Mouse (Mus musculus) lung, adult 18-20 months (tissue): Measurements from ENCODE around the gene Scn10a.

Source experiments
- DNase-seq, 2 experiments: peaks; one replicate each; pipeline ENCODE4 v3.0.0; 2022; ENCODE audit warnings: mixed read lengths in 2 of 2

Scn10a gene

GRCm38 (mm10) chr9:119633475-119633874 lies 85.6 kb downstream of the Scn10a start:
- DNase-seq: no peak

DNA sequence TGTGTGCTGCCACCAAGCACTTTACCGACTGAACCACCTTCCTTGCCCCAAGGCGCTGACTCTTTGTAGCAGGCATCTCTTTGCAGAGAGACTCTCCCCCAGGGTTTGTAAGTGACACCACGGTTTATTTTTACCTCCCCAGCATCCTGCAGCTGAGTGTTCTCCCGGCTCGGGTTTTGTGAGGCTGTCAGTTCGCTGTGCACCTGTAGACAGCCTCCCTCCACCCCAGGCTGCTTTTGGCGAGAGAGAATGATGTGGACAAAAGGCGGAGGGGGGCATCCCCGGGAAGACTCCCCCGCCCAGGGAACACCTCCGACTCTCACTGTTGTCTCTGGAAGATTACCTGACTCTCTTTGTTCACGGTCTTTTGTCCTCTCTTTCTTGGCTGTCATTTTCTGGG lies 86.3 kb downstream of the Scn10a start:
- DNase-seq: no peak

GRCm38 (mm10) chr9:119631899-119632533 lies 87.1 kb downstream of the Scn10a start:
- DNase-seq: no peak

GRCm38 (mm10) chr9:119631393-119631898 lies 87.7 kb downstream of the Scn10a start:
- DNase-seq: no peak

GRCm38 (mm10) chr9:119628690-119629268 lies 90.3 kb downstream of the Scn10a start:
- DNase-seq: no peak

DNA sequence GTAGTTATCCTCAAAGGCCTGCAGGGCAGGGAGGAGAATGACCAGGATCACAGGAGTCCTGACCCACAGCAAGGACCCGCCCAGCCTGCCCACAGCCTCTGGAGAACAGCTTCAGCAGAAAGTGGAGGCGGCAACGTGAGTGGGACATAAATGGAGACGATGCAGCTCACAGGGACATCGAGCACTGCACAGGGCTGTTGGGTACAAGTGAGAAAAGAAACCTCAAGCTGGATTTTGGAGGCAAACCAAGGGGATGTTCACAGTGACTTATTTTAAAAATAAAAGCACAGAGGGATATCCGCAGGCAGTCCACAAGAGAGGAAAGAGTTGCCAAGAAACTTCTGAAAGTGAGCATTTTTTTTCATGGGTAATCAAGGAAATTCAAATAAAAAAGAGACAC lies 91.9 kb downstream of the Scn10a start:
- DNase-seq: no peak

DNA sequence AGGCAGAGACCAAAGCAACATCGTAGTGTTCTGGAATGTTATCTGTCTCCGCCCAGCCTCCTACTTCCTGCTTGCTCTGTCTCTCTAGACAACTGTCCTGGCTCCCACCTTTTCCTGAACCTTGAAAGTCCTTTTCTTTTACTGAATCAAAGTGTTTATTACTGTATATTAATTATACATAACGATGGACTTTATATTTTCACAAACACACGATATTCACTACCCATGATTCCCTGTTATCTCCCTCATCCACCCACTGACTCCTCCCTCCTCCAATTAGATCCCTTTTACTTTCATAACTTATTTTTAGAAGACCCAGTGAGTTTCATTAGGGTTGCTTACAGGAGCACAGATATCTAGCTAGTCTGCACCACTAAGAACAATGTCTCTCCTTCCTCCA lies 95.0 kb downstream of the Scn10a start:
- DNase-seq: no peak

DNA sequence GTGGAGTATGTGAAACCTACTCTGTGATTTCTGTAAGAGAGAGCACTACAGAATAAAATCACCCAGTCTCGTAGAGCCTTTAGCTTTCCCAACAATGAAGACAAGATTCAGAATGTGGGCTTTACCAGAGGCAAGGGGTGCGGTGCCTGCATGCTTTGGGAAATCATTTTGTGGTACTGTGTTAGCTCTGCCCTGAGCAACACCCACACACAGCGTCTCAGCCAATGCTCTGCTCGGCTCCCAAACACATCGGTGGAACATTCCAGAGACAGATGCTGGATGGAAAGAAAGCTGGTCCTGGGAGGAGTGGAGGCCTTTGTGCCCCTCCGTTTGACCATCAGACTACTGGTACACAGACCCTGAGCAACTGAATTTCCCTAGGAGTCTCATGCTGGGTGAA lies 104.3 kb downstream of the Scn10a start:
- no peak for DNase-seq

DNA sequence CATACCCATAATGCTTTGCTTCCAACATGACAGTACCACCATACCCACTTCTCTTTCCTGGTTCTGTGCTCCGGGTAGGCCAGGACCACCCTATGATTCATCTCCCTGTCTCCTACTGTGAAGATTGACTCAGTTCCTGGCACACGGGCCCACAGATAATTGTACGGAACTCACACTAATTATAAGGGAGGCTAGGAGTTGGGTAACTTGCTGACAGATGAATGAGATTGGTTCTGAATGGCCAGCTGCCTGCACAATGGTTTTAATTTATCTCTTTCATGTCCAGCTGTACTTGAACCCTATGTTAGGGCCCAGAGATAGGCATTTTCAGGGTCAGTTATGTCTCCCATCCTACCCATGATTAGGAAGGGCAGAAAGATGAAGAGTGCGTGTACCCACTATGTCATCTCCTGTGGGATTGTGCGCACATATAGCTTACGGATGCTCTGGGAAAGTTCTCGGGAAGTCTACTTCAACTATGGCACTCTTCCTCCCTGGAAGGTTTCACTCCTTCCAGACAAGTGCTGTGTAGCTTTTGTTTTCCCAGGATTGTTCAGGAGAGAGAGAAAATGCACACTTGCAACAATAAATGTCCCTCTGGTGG lies 108.5 kb downstream of the Scn10a start:
- DNase-seq: no peak

- no peak for DNase-seq
Measured at GRCm38 (mm10) chr9:119606906-119607305, 112.2 kb downstream of the Scn10a start.

DNA sequence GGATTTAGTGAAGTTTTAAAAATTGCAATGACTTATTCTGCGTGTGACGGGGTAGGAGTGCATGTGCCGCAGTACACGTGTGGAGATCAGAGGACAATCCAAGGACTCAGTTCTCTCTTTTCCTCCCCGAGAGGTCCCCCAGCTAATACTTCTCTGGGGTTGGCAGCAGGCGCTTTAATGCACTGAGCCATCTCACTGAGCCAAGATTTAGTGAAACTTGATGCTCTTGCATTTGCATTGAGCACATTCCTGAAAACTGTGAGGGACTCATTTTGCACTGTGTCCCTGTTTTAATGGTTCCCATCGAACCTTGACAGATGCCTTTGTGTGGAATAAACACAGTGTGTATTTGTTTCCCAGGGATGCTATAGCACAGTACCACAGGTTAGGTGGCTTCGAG lies 114.5 kb downstream of the Scn10a start:
- DNase-seq: no peak

DNA sequence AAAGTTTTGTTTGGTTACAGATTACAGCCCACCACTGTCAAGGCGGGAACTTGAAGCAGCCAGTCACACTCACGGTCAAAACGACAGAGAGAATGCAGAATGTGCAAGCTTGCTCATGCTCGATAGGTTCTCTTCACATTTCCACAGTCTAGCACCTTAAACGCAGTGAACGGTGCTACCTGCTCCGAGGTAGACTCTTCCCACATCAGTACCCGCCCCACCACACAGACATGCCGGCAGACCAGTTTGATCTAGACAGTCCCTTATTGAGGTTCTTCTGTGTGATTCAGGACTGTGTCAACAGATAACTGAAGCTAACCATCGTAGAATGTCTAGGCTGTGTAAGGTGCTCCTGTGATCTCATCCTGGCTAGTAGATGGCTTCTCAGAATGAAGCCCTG lies 120.6 kb downstream of the Scn10a start:
- no peak for DNase-seq

DNA sequence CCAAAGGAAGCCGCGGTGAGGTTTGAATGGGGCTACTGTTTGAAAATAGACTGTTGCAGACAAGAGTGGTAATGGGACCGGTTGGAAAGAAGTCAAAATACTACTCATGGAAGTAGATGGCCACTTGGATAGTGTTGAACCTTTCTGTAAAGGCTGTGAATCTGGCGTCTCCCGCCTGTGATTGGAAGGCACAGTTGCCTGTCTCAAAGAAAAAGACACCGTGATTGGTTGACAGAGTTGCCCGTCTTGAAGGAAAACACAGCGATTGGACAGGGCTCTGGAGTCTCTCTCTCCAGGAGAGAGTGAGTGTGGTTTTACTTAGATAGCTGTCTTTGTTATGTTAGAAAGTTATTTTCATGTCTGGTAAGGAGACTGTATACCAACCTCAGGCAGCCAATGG lies 121.8 kb downstream of the Scn10a start:
- peak in 1 of 2 experiments; percentile 17 for DNase-seq

- DNase-seq: no peak
Measured at GRCm38 (mm10) chr9:119589592-119589991, 129.5 kb downstream of the Scn10a start.

- no peak for DNase-seq
Measured at GRCm38 (mm10) chr9:119588763-119589449, 130.2 kb downstream of the Scn10a start.

GRCm38 (mm10) chr9:119580668-119581067 lies 138.5 kb downstream of the Scn10a start:
- peak; percentile 42 to 64 for DNase-seq

GRCm38 (mm10) chr9:119580187-119580586 lies 138.9 kb downstream of the Scn10a start:
- no peak for DNase-seq

- no peak for DNase-seq
Measured at GRCm38 (mm10) chr9:119578636-119579438, 140.3 kb downstream of the Scn10a start, which contains the start of gene Scn5a. Gene Scn5a (minus strand): TSS chr9:119579016.

DNA sequence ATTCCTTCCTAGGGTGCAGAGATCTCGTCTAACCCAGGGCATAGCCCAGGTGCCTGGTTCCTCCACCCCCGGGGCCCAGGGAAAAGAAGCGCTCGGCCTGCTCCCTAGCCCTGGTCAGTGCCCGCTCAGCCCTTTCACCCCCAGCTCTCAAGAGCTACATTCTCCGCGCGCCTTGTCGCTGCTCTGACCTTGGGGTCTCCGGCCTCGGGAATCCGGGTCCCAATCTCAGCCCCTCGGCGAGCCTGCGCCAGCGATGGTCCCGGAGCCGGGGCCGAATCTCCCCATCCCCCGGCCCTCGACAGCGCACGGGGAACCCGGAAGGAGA lies 140.8 kb downstream of the Scn10a start:
- no peak for DNase-seq

DNA sequence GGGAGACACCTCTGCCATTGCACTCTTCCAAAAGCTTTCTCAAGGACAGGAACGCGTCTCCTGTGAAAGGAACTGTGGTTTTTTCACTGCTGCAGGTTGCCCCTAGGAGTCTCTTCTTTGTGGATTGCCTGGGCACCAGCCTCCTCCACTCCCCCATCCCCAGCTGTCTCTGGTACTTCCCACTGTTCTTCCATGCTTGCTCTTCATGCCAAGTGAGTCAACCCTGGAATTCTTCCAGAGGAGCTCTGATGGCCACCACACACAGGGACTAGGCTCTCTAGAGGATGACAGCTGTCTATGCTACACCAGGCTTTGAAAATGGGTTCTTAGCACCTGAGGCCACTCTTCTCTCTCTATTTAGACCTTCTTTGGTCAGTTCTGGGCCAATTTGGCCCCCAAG lies 142.1 kb downstream of the Scn10a start:
- no peak for DNase-seq

DNA sequence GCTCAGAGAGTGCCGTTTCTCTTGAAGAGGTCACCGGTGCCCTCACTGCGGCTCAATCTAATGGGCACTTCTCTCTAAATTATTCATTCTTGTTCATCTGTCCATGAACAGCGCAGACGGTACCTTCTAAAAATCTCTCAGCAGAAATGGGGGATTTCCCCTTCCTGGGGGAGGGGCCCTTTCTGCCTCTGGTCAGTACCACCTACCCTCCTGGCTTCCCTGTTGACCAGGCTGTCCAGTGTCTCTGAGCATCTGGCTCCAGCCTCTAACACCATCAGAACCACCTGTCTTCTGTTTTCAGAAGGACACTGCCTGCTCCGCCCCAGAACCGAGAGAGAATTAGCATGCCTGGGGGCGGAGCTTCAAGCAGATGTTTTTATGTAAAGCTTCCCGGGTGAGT lies 143.4 kb downstream of the Scn10a start:
- no peak for DNase-seq

DNA sequence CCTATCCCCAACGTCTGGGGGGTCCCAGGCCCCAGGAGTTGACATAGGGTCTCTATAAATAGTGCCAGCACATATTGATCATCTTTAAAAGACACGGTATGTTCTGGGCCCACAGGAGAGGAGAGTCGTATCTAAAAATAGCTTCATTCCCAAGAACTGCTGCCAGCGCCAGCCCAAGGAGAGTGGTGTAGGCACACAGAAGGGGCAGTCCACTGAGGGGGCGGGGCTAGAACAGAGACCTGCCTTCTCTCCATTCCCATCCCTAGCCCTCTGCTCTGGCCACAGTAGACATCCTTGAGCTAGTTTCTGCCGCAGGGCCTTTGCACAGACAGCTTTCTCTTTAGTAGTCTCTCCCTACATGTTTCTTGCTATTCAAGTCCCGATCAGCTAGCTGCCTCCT lies 144.8 kb downstream of the Scn10a start:
- DNase-seq: no peak

DNA sequence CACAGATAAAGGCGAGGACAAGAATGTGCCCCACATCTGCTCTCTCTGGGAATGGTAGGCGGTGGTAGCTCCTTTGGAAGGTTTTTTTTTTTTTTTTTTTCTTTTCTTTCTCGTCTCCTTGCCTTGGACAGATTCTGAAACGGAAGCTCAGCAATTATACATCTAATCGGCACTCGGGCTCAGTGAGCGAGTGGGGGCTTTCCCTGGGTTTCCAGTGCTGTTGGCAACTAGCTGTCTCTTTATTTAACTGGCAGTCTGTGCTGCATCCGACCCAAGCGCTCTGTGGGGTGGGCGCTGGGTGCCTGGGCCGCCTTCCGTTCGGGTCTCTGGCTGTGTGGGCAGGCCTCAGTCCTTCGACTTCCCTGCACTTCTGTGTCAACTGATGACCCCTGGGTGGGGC lies 146.1 kb downstream of the Scn10a start:
- DNase-seq: no peak
